Mouse (Mus musculus) forebrain, embryonic 11.5 days (tissue): ENCODE measurements at regions not wholly inside any gene's neighbourhood (a gene's known extent, or its start where the extent isn't known, plus 50 kb on each side); places are given as distances from the start of the nearest gene placed in this dataset.
"Not testable (repeated sequence)": the region's sequence is repeated elsewhere in the genome, so short reads cannot be mapped to it uniquely, and the experiment has no call there.

Source experiments
- ATAC-seq: fragments of 200-750 bp; cut with Nextera tagmentation; replicated peaks from 2 replicates; pipeline ENCODE4 v1.8.0; 2017; ENCODE audit warnings: moderate TSS enrichment; ENCODE audit not compliant: low FRiP score
- DNase-seq: peaks from one replicate; pipeline ENCODE4 v3.0.0-alpha.2; 2017; ENCODE audit warnings: low spot score
- H3K27ac ChIP-seq: fragments of 300-500 bp; sonication (generic); 2 replicates; pipeline ENCODE4 v1.5.1; 2014; ENCODE audit warnings: low read depth, low read length
- H3K27me3 ChIP-seq: fragments of 300-500 bp; sonication (generic); 2 replicates; pipeline ENCODE4 v1.6.1; 2014; ENCODE audit warnings: mild to moderate bottlenecking, low read length, mixed read lengths; ENCODE audit not compliant: control insufficient read depth, insufficient read depth
- H3K36me3 ChIP-seq: fragments of 300-500 bp; sonication (generic); 2 replicates; pipeline ENCODE4 v1.6.1; 2014; ENCODE audit warnings: mild to moderate bottlenecking, low read length, moderate library complexity, mixed read lengths; ENCODE audit not compliant: control insufficient read depth, insufficient read depth
- H3K4me1 ChIP-seq: fragments of 300-500 bp; sonication (generic); replicated peaks from 2 replicates; pipeline ENCODE4 v1.6.1; 2014; ENCODE audit warnings: low read length, mixed read lengths; ENCODE audit not compliant: control insufficient read depth, insufficient read depth
- H3K4me2 ChIP-seq: fragments of 300-500 bp; sonication (generic); 2 replicates; pipeline ENCODE4 v1.6.1; 2014; ENCODE audit warnings: low read depth, mild to moderate bottlenecking, low read length, moderate library complexity, mixed read lengths; ENCODE audit not compliant: severe bottlenecking
- H3K4me3 ChIP-seq: fragments of 300-500 bp; sonication (generic); 2 replicates; pipeline ENCODE4 v1.5.1; 2014; ENCODE audit warnings: low read depth, low read length
- H3K9ac ChIP-seq: fragments of 300-500 bp; sonication (generic); 2 replicates; pipeline ENCODE4 v1.6.1; 2014; ENCODE audit warnings: low read length
- H3K9me3 ChIP-seq: fragments of 300-500 bp; sonication (generic); 2 replicates; pipeline ENCODE4 v1.6.1; 2016; ENCODE audit warnings: low read length, mixed read lengths; ENCODE audit not compliant: control insufficient read depth
- WGBS: fragments of 180-500 bp; shearing (Covaris S2); extraction: QIAGEN DNeasy Blood & Tissue Kit; methylation state at CpG from one replicate; pipeline ENCODE4 v1.1.7; 2014; 5-methylcytosine and 5-hydroxymethylcytosine counted together

GRCm38 (mm10) chr4:45625633-45626032 is 93.4 kb upstream of the Shb start:
- Histone ChIP-seq H3K9ac (no peak overlapping the region), H3K9me3 (no peaks in the 10 kb centered on the region), H3K4me2 (no peak overlapping the region), H3K4me1 (no peaks in the 10 kb centered on the region; the same call in 1 of the 2 replicates), H3K27me3 (no peaks in the 10 kb centered on the region), H3K4me3 (no peak overlapping the region), H3K27ac (no peak overlapping the region), H3K36me3 (no peaks in the 10 kb centered on the region)
- no peak for ATAC-seq
- no peak for DNase-seq
- 92% methylated on average over 7 of the region's 7 CpGs for WGBS

- ATAC-seq (no peak), DNase-seq (no peak)
- H3K4me3 ChIP-seq = no peak overlapping the region
- H3K9ac ChIP-seq = no peak overlapping the region
- H3K9me3 ChIP-seq = no peaks in the 10 kb centered on the region
- no peak overlapping the region for H3K27ac ChIP-seq
- no peaks in the 10 kb centered on the region for H3K27me3 ChIP-seq
- WGBS = 91% methylated on average over 5 of the region's 5 CpGs
- no peaks in the 10 kb centered on the region for H3K36me3 ChIP-seq
- H3K4me1 ChIP-seq = peaks cover 6% of the 10 kb centered on the region
- no peak overlapping the region for H3K4me2 ChIP-seq
Measured at GRCm38 (mm10) chr4:45622017-45622416, 89.7 kb upstream of the Shb start.

- Histone ChIP-seq H3K9ac (no peak overlapping the region), H3K27ac (no peak overlapping the region), H3K36me3 (no peaks in the 10 kb centered on the region), H3K27me3 (no peaks in the 10 kb centered on the region), H3K4me2 (no peak overlapping the region), H3K4me1 (peaks cover 11% of the 10 kb centered on the region), H3K9me3 (no peaks in the 10 kb centered on the region), H3K4me3 (no peak overlapping the region)
- WGBS = 16% methylated on average over 3 of the region's 3 CpGs
- DNase-seq (no peak), ATAC-seq (no peak)
Measured at GRCm38 (mm10) chr4:45617126-45617525, 84.9 kb upstream of the Shb start.

DNA sequence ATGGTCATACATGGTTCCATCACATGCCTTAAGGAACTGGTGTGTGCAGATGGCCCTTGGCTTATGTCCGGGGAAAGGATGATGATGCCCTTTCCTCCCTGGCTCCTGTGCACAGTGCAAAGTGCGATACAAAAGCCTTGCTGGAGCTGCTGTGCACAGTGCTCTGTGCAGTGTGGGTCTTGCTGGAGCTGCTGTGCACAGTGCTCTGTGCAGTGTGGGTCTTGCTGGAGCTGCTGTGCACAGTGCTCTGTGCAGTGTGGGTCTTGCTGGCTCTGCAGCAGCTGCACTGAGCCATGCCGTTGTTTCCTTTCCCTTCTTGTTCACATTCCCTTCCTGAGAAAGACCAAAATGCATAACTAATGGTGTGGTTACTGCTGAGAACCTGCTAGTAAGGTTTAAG is 81.2 kb upstream of the Shb start:
- H3K27ac ChIP-seq, H3K9ac ChIP-seq, H3K9me3 ChIP-seq, H3K4me2 ChIP-seq, H3K27me3 ChIP-seq, H3K4me3 ChIP-seq, H3K36me3 ChIP-seq, DNase-seq, ATAC-seq: not testable (repeated sequence)
- WGBS = 74% methylated on average over 3 of the region's 3 CpGs
- peaks cover 11% of the 10 kb centered on the region for H3K4me1 ChIP-seq

DNA sequence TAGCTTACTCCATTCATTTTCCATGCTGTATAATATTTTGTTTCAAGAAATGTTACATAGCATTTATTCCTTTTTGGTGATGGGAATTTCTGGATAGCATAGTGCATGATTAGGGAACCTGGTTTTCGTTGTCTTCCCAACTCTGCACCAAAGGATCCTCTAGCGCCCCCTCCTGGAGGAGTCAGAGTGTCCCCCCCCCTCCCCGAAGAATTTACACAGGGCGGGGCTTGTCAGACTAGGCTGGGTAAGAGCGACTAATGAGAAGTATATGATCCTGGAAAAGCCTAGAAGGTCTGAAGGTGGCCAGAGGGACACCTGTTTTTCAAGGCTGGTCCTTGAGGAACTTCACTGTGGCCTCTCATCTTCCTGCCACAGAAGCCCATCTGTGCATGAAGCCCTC is 79.9 kb upstream of the Shb start:
- no peaks in the 10 kb centered on the region for H3K9me3 ChIP-seq
- H3K4me3 ChIP-seq = no peak overlapping the region
- DNase-seq (peak; percentile 55), ATAC-seq (no peak)
- 51% methylated on average over 5 of the region's 5 CpGs for WGBS
- H3K4me1 ChIP-seq = peaks cover 6% of the 10 kb centered on the region
- no peaks in the 10 kb centered on the region for H3K36me3 ChIP-seq
- H3K27me3 ChIP-seq = no peaks in the 10 kb centered on the region
- H3K9ac ChIP-seq = no peak overlapping the region
- H3K27ac ChIP-seq = no peak overlapping the region
- no peak overlapping the region for H3K4me2 ChIP-seq

DNA sequence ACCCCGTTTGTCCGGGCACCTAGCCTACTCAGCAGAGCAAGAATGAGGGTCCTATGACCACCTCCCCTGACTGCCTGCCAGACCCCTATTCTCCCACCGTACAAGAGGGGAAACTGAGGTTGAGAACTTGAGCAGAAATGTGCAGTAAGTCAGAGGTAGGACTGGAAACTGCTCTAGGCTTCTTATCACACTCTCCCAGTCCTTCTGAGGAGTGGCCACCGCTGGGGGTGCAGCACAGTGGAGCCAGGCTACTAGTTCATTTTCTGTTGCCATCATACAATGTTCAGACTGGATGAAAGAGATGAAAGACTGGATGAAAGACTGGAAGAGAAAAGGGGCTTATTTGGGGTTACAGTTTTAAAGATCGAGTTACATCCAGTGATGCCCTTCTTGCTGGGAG is 78.7 kb upstream of the Shb start:
- no peak for ATAC-seq
- Histone ChIP-seq H3K4me3 (no peak overlapping the region), H3K9me3 (no peaks in the 10 kb centered on the region), H3K27me3 (no peaks in the 10 kb centered on the region), H3K27ac (no peak overlapping the region), H3K4me2 (no peak overlapping the region), H3K36me3 (no peaks in the 10 kb centered on the region), H3K4me1 (no peaks in the 10 kb centered on the region), H3K9ac (no peak overlapping the region)
- no peak for DNase-seq
- WGBS = 87% methylated on average over 5 of the region's 5 CpGs

DNA sequence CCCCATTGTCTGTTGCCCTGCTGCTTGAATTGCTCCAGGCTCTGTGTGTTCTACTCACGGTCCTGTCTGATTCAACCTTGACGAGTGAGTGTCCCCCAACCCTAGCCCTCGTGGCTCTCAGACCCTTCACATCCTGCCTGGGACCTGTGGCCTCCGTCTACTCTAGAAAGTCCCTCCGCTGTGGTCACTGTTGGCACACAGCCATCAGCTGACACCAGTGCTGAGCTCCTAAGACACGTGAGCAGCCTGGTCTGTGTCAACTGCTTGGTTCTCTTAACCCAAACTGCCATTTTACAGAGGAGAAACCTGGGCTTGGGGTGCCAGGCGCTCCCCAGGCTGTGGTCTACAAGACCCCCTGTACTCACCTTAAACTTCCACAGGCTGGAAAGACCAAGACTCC is 74.3 kb upstream of the Shb start:
- no peaks in the 10 kb centered on the region for H3K27me3 ChIP-seq
- no peak overlapping the region for H3K27ac ChIP-seq
- H3K9ac ChIP-seq = no peak overlapping the region
- no peak overlapping the region for H3K4me2 ChIP-seq
- ATAC-seq (no peak), DNase-seq (no peak)
- H3K4me1 ChIP-seq = no peaks in the 10 kb centered on the region
- H3K36me3 ChIP-seq = no peaks in the 10 kb centered on the region
- H3K4me3 ChIP-seq = no peak overlapping the region
- 80% methylated on average over 7 of the region's 7 CpGs for WGBS
- H3K9me3 ChIP-seq = no peaks in the 10 kb centered on the region

DNA sequence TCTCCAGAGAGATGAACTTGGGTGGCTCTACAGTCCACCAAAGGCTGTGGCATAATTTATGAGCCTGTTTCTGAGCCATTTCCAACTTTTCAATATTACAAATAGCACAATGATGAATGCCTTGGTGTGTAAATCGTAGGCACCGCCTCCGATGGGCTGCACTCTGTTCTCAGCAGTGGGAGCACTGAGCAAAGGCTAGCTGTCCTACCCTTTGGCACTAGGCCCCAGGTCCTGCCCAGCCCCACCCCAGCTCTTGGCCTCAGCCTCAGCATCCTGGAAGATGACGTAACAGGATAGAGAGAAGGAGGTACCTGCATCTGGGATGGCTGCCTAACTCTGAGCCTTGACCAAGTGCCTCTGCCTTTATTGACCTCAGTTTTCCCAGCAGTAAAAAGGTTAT is 73.4 kb upstream of the Shb start:
- Histone ChIP-seq H3K27ac (no peak overlapping the region), H3K27me3 (no peaks in the 10 kb centered on the region), H3K4me3 (no peak overlapping the region), H3K4me2 (no peak overlapping the region), H3K4me1 (no peaks in the 10 kb centered on the region), H3K36me3 (no peaks in the 10 kb centered on the region), H3K9me3 (no peaks in the 10 kb centered on the region), H3K9ac (no peak overlapping the region)
- 81% methylated on average over 4 of the region's 4 CpGs for WGBS
- ATAC-seq (no peak), DNase-seq (no peak)

GRCm38 (mm10) chr4:45604271-45604800 is 72.1 kb upstream of the Shb start:
- 42% methylated on average over 5 of the region's 5 CpGs for WGBS
- Histone ChIP-seq H3K27ac (no peak overlapping the region), H3K36me3 (no peaks in the 10 kb centered on the region), H3K4me3 (no peak overlapping the region), H3K27me3 (no peaks in the 10 kb centered on the region), H3K9ac (no peak overlapping the region), H3K4me2 (no peak overlapping the region), H3K4me1 (no peaks in the 10 kb centered on the region), H3K9me3 (no peaks in the 10 kb centered on the region)
- ATAC-seq = no peak
- no peak for DNase-seq
